Mouse (Mus musculus): ENCODE results near the gene Ddb2. TPM values are rescaled to one million over a fixed set of nuclear protein-coding genes. Genes with fewer than 3 reads are reported as not detected.
A peak's percentile ranks its signal among the peaks of the same experiment; 100 is the strongest.

The Ddb2 gene
- polyA plus RNA-seq, 1 experiment = 2.0 TPM

- no peak overlapping the region for H3K4me3 ChIP-seq
- peaks cover 16% of the 10 kb centered on the region for H3K36me3 ChIP-seq (ENCODE audit: control insufficient read depth, insufficient read depth)
- H3K4me2 ChIP-seq (ENCODE audit: low read depth) = no peak overlapping the region
- no peak overlapping the region for H3ac ChIP-seq (ENCODE audit: control insufficient read depth, insufficient read length)
- TF ChIP-seq USF1 (IDR thresholded peaks at IDR 0.05; ENCODE audit: low read depth) (no peak), MYOG (IDR thresholded peaks at IDR 0.05; ENCODE audit: control insufficient read depth in 1 of 3, insufficient read depth in 1 of 3, insufficient read length in 2 of 3, low read depth in 2 of 3) (no peak), MAX (IDR thresholded peaks at IDR 0.05; ENCODE audit: low read depth) (no peak)
- H3K79me2 ChIP-seq (ENCODE audit: control insufficient read depth, insufficient read depth) = no peaks in the 10 kb centered on the region
- H3K27me3 ChIP-seq (ENCODE audit: control insufficient read depth, insufficient read depth, insufficient read length) = no peaks in the 10 kb centered on the region
Observed at GRCm38 (mm10) chr2:91169587-91170322, 67.0 kb downstream of the Ddb2 start.

GRCm38 (mm10) chr2:91167629-91168028 is 69.2 kb downstream of the Ddb2 start:
- Histone ChIP-seq H3K27me3 (ENCODE audit: control insufficient read depth, insufficient read depth, insufficient read length) (no peaks in the 10 kb centered on the region), H3K4me2 (ENCODE audit: low read depth) (no peak overlapping the region), H3ac (ENCODE audit: control insufficient read depth, insufficient read length) (no peak overlapping the region), H3K79me2 (ENCODE audit: control insufficient read depth, insufficient read depth) (no peaks in the 10 kb centered on the region), H3K36me3 (ENCODE audit: control insufficient read depth, insufficient read depth) (peaks cover 22% of the 10 kb centered on the region), H3K4me3 (no peak overlapping the region)
- TF ChIP-seq CEBPB (IDR thresholded peaks at IDR 0.05; ENCODE audit: insufficient read depth, poor library complexity, severe bottlenecking) (0 out of 2 replicates have a peak, but pooled peaks have one; percentile 34), MAX (IDR thresholded peaks at IDR 0.05; ENCODE audit: low read depth) (no peak)

- H3ac ChIP-seq (ENCODE audit: control insufficient read depth, insufficient read length) = no peak overlapping the region
- H3K36me3 ChIP-seq (ENCODE audit: control insufficient read depth, insufficient read depth) = peaks cover 30% of the 10 kb centered on the region
- no peaks in the 10 kb centered on the region for H3K27me3 ChIP-seq (ENCODE audit: control insufficient read depth, insufficient read depth, insufficient read length)
- H3K79me2 ChIP-seq (ENCODE audit: control insufficient read depth, insufficient read depth) = no peaks in the 10 kb centered on the region
- H3K4me3 ChIP-seq = no peak overlapping the region
- TF ChIP-seq REST (IDR thresholded peaks at IDR 0.05; ENCODE audit: insufficient read depth, insufficient read length) (no peak), MAX (IDR thresholded peaks at IDR 0.05; ENCODE audit: low read depth) (no peak), TCF3 (IDR thresholded peaks at IDR 0.05; ENCODE audit: insufficient read length, low read depth) (no peak), MYOD1 (IDR thresholded peaks at IDR 0.05; ENCODE audit: control insufficient read depth in 1 of 3, insufficient read length in 2 of 3, low read depth in 2 of 3) (no peak), E2F4 (IDR thresholded peaks at IDR 0.05; ENCODE audit: insufficient read depth) (no peak), POLR2A (IDR thresholded peaks at IDR 0.05; ENCODE audit: insufficient read length, low read depth) (no peak), CEBPB (IDR thresholded peaks at IDR 0.05; ENCODE audit: insufficient read depth, poor library complexity, severe bottlenecking) (no peak), USF1 (IDR thresholded peaks at IDR 0.05; ENCODE audit: low read depth) (no peak)
- no peak overlapping the region for H3K4me2 ChIP-seq (ENCODE audit: low read depth)
Observed at GRCm38 (mm10) chr2:91164991-91165390, 71.8 kb downstream of the Ddb2 start.

- Histone ChIP-seq H3K79me2 (ENCODE audit: control insufficient read depth, insufficient read depth) (no peaks in the 10 kb centered on the region), H3K36me3 (ENCODE audit: control insufficient read depth, insufficient read depth) (peaks cover 30% of the 10 kb centered on the region), H3ac (ENCODE audit: control insufficient read depth, insufficient read length) (no peak overlapping the region), H3K27me3 (ENCODE audit: control insufficient read depth, insufficient read depth, insufficient read length) (no peaks in the 10 kb centered on the region), H3K4me3 (no peak overlapping the region), H3K4me2 (ENCODE audit: low read depth) (no peak overlapping the region)
- no peak for TF ChIP-seq POLR2AphosphoS2 (IDR thresholded peaks at IDR 0.05; ENCODE audit: insufficient read length, low read depth)
- TF ChIP-seq POLR2A (IDR thresholded peaks at IDR 0.05; ENCODE audit: insufficient read length, low read depth) = no peak
- no peak for TF ChIP-seq MYOD1 (IDR thresholded peaks at IDR 0.05; ENCODE audit: control insufficient read depth in 1 of 3, insufficient read length in 2 of 3, low read depth in 2 of 3)
- TF ChIP-seq E2F4 (IDR thresholded peaks at IDR 0.05; ENCODE audit: insufficient read depth) = no peak
- TF ChIP-seq TCF12 (IDR thresholded peaks at IDR 0.05; ENCODE audit: insufficient read depth, poor library complexity, severe bottlenecking) = no peak
- no peak for TF ChIP-seq REST (IDR thresholded peaks at IDR 0.05; ENCODE audit: insufficient read depth, insufficient read length)
- no peak for TF ChIP-seq TCF3 (IDR thresholded peaks at IDR 0.05; ENCODE audit: insufficient read length, low read depth)
- no peak for TF ChIP-seq CEBPB (IDR thresholded peaks at IDR 0.05; ENCODE audit: insufficient read depth, poor library complexity, severe bottlenecking)
- no peak for TF ChIP-seq MYOG (IDR thresholded peaks at IDR 0.05; ENCODE audit: control insufficient read depth in 1 of 3, insufficient read depth in 1 of 3, insufficient read length in 2 of 3, low read depth in 2 of 3)
- no peak for TF ChIP-seq MAX (IDR thresholded peaks at IDR 0.05; ENCODE audit: low read depth)
- TF ChIP-seq SRF (IDR thresholded peaks at IDR 0.05; ENCODE audit: control insufficient read depth, insufficient read length, low read depth) = no peak
- TF ChIP-seq USF1 (IDR thresholded peaks at IDR 0.05; ENCODE audit: low read depth) = no peak
Observed at GRCm38 (mm10) chr2:91163532-91163931, 73.2 kb downstream of the Ddb2 start.

GRCm38 (mm10) chr2:91162952-91163351 is 73.8 kb downstream of the Ddb2 start:
- H3K36me3 ChIP-seq (ENCODE audit: control insufficient read depth, insufficient read depth) = peaks cover 30% of the 10 kb centered on the region
- H3K4me3 ChIP-seq = no peak overlapping the region
- H3ac ChIP-seq (ENCODE audit: control insufficient read depth, insufficient read length) = no peak overlapping the region
- H3K27me3 ChIP-seq (ENCODE audit: control insufficient read depth, insufficient read depth, insufficient read length) = no peaks in the 10 kb centered on the region
- no peaks in the 10 kb centered on the region for H3K79me2 ChIP-seq (ENCODE audit: control insufficient read depth, insufficient read depth)
- no peak for TF ChIP-seq TCF3 (IDR thresholded peaks at IDR 0.05; ENCODE audit: insufficient read length, low read depth)
- TF ChIP-seq MYOD1 (IDR thresholded peaks at IDR 0.05; ENCODE audit: control insufficient read depth in 1 of 3, insufficient read length in 2 of 3, low read depth in 2 of 3) = no peak
- H3K4me2 ChIP-seq (ENCODE audit: low read depth) = no peak overlapping the region

Other genes with a start within 250 kb of the Ddb2 start
- 199 TPM for gene Rapsn, start 201.4 kb downstream of the Ddb2 start, polyA plus RNA-seq (2012; fragmentation: generic; extraction: Trizol)
- gene Psmc3, start 183.0 kb downstream of the Ddb2 start, polyA plus RNA-seq (2012; fragmentation: generic; extraction: Trizol) = 688 TPM
- 41.1 TPM for gene Slc39a13, start 166.6 kb downstream of the Ddb2 start, polyA plus RNA-seq (2012; fragmentation: generic; extraction: Trizol)
- 0.04 TPM for gene Spi1, start 154.6 kb downstream of the Ddb2 start, polyA plus RNA-seq (2012; fragmentation: generic; extraction: Trizol)
- gene Mybpc3, start 118.8 kb downstream of the Ddb2 start, polyA plus RNA-seq (2012; fragmentation: generic; extraction: Trizol) = 0.05 TPM
- 10.2 TPM for gene Madd, start 53.1 kb downstream of the Ddb2 start, polyA plus RNA-seq (2012; fragmentation: generic; extraction: Trizol)
- gene Nr1h3, start 34.1 kb downstream of the Ddb2 start, polyA plus RNA-seq (2012; fragmentation: generic; extraction: Trizol) = 0.53 TPM
- 16.9 TPM for gene Acp2, start 34.1 kb downstream of the Ddb2 start, polyA plus RNA-seq (2012; fragmentation: generic; extraction: Trizol)
- 141 TPM for gene Pacsin3, start 19.0 kb upstream of the Ddb2 start, polyA plus RNA-seq (2012; fragmentation: generic; extraction: Trizol)
- gene Arfgap2, start 28.0 kb upstream of the Ddb2 start, polyA plus RNA-seq (2012; fragmentation: generic; extraction: Trizol) = 60.4 TPM
- gene 1110051M20Rik, start 207.7 kb upstream of the Ddb2 start, polyA plus RNA-seq (2012; fragmentation: generic; extraction: Trizol) = 45.5 TPM
- 20.1 TPM for gene Lrp4, start 220.5 kb upstream of the Ddb2 start, polyA plus RNA-seq (2012; fragmentation: generic; extraction: Trizol)